Mouse (Mus musculus) hindbrain, embryonic 16.5 days (tissue): ENCODE results near the gene Pgbd5. TPM values are rescaled to one million over a fixed set of nuclear protein-coding genes. Genes with fewer than 3 reads are reported as not detected.

Source experiments
- ATAC-seq: fragments of 200-750 bp; cut with Nextera tagmentation; 2 replicates; pipeline ENCODE4 v1.8.0; 2017; ENCODE audit warnings: moderate TSS enrichment, moderate library complexity
- H3K27ac ChIP-seq: fragments of 300-500 bp; sonication (generic); 2 replicates; pipeline ENCODE4 v1.5.1; 2014; ENCODE audit warnings: low read depth, mild to moderate bottlenecking, control low read depth, low read length, moderate library complexity
- H3K27me3 ChIP-seq: fragments of 300-500 bp; sonication (generic); replicated peaks from 2 replicates; pipeline ENCODE4 v1.6.1; 2014; ENCODE audit warnings: low read length; ENCODE audit not compliant: control insufficient read depth, insufficient read depth
- H3K36me3 ChIP-seq: fragments of 300-500 bp; sonication (generic); 2 replicates; pipeline ENCODE4 v1.6.1; 2014; ENCODE audit warnings: mild to moderate bottlenecking, low read length, moderate library complexity, mixed read lengths; ENCODE audit not compliant: control insufficient read depth, insufficient read depth
- H3K4me1 ChIP-seq: fragments of 300-500 bp; sonication (generic); 2 replicates; pipeline ENCODE4 v1.6.1; 2014; ENCODE audit warnings: low read depth, low read length; ENCODE audit not compliant: control insufficient read depth, insufficient read depth
- H3K4me2 ChIP-seq: fragments of 300-500 bp; sonication (generic); 2 replicates; pipeline ENCODE4 v1.6.1; 2014; ENCODE audit warnings: mild to moderate bottlenecking, low read length, control low read depth, moderate library complexity
- H3K4me3 ChIP-seq: fragments of 300-500 bp; sonication (generic); 2 replicates; pipeline ENCODE4 v1.5.1; 2014; ENCODE audit warnings: mild to moderate bottlenecking, low read length, control low read depth, moderate library complexity
- H3K9ac ChIP-seq: fragments of 300-500 bp; sonication (generic); 2 replicates; pipeline ENCODE4 v1.6.1; 2014; ENCODE audit warnings: low read depth, mild to moderate bottlenecking, control low read depth, low read length, moderate library complexity
- H3K9me3 ChIP-seq: fragments of 300-500 bp; sonication (generic); 2 replicates; pipeline ENCODE4 v1.6.1; 2014; ENCODE audit warnings: mild to moderate bottlenecking, low read length, moderate library complexity; ENCODE audit not compliant: control insufficient read depth
- WGBS: fragments of 180-500 bp; shearing (Covaris S2); extraction: QIAGEN DNeasy Blood & Tissue Kit; methylation state at CpG from one replicate; pipeline ENCODE4 v1.1.7; 2014; 5-methylcytosine and 5-hydroxymethylcytosine counted together
- polyA plus RNA-seq: library from polyadenylated mRNA; unstranded; fragments of >200 nt; fragmentation: Nextera tagmentation; extraction: Ambion mirVana; gene quantifications from 2 replicates; pipeline ENCODE4 v1.2.1, GENCODE M21; 2015

Gene Pgbd5
- polyA plus RNA-seq, 1 experiment from 2014 or later = 13.6 TPM

GRCm38 (mm10) chr8:124416646-124417045, 22.8 kb downstream of the Pgbd5 start:
- H3K4me3 ChIP-seq = no peak overlapping the region
- no peak overlapping the region for H3K4me2 ChIP-seq

DNA sequence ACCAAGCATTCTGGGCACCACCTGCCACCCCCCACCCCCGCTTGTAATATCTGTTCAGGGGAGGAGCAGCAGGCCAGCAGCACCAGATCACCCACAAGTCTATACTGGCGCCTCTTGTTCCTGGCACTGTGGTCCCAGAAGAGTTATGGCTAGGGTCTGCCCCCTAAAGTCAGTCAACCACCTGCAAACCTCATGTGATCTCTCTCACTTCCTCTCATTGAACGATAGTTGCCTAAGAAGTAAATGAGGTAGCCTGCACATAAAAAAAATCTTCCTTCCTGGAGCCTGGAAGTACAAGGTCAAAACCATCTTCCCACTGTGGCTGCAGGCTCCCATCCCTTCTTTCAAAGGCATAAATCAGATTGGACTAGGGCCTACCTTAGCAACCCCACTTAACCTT, 23.7 kb downstream of the Pgbd5 start:
- Histone ChIP-seq H3K27me3 (no peaks in the 10 kb centered on the region), H3K4me3 (no peak overlapping the region), H3K9ac (no peak overlapping the region), H3K36me3 (no peaks in the 10 kb centered on the region), H3K4me1 (no peaks in the 10 kb centered on the region), H3K9me3 (no peaks in the 10 kb centered on the region), H3K27ac (no peak overlapping the region), H3K4me2 (no peak overlapping the region)
- no peak for ATAC-seq
- 86% methylated on average over 3 of the region's 3 CpGs for WGBS

More at GRCm38 (mm10) chr8:124416646-124417045, 22.8 kb downstream of the Pgbd5 start:
- H3K27ac ChIP-seq = no peak overlapping the region
- H3K36me3 ChIP-seq = no peaks in the 10 kb centered on the region
- H3K4me1 ChIP-seq = no peaks in the 10 kb centered on the region
- no peak overlapping the region for H3K9ac ChIP-seq
- ATAC-seq = no peak
- no peaks in the 10 kb centered on the region for H3K27me3 ChIP-seq
- 68% methylated on average over 7 of the region's 7 CpGs for WGBS
- no peaks in the 10 kb centered on the region for H3K9me3 ChIP-seq

DNA sequence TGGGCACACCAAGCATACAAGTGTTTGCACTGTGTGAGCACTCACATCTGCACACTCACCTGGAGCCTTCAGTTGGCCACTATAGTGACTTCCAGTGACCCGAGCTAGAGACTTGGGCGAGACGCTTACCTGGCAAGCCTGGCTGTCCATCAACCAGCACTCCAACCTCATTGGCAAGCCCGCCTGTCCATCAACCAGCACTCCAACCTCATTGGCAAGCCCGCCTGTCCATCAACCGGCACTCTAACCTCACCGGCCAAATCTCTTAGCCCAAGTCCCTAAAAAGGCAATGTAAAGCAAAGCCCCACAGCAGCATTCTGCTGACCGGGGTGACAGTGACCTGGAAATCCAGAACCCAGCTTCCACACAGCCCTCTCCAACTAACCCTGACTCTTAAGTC, 24.5 kb downstream of the Pgbd5 start:
- Histone ChIP-seq H3K4me1 (no peaks in the 10 kb centered on the region), H3K9ac (no peak overlapping the region), H3K27me3 (no peaks in the 10 kb centered on the region), H3K4me3 (no peak overlapping the region), H3K36me3 (no peaks in the 10 kb centered on the region), H3K4me2 (no peak overlapping the region), H3K9me3 (no peaks in the 10 kb centered on the region), H3K27ac (no peak overlapping the region)
- 91% methylated on average over 8 of the region's 8 CpGs for WGBS
- no peak for ATAC-seq

DNA sequence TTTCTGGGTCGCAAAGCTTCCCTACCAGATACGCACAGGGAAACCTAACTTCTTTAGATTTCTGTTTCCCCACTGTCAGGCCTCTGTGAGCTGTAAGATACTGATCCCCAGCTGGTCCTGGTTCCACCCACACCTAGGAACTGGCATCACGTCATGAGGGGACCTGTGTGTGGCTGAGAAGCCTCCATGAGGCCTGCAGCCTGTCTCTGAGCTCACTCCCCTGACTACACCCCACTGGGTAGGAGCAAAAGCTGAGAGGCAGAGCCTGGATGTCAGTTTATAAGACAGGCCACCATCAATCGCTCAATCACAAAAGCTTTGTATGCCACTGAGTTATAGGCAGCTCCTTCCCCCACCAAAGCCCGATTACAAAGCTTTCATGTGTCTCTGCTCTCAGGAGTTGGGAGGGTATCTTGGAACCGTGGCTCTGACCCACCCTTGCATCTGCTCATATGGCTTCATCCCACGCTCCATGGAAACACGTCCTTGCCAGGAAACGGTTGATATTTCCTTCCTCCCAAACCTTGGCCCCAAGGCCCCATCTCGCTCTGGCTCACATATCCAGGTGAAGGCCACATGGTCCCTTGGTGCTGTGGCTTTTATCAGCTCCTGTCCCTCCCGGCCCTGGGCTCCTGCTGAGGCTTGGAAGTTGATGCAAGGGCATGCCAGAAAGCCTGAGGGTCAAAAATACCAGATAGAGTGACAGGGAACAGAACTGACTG, 26.1 kb downstream of the Pgbd5 start:
- Histone ChIP-seq H3K27ac (no peak overlapping the region), H3K27me3 (no peaks in the 10 kb centered on the region), H3K9ac (no peak overlapping the region), H3K4me1 (no peaks in the 10 kb centered on the region), H3K9me3 (no peaks in the 10 kb centered on the region), H3K4me2 (no peak overlapping the region), H3K4me3 (no peak overlapping the region), H3K36me3 (no peaks in the 10 kb centered on the region)
- no peak for ATAC-seq
- 71% methylated on average over 11 of the region's 11 CpGs for WGBS

- ATAC-seq = no peak
- no peaks in the 10 kb centered on the region for H3K36me3 ChIP-seq
- no peaks in the 10 kb centered on the region for H3K4me1 ChIP-seq
- no peaks in the 10 kb centered on the region for H3K9me3 ChIP-seq
- no peak overlapping the region for H3K9ac ChIP-seq
- H3K27me3 ChIP-seq = no peaks in the 10 kb centered on the region
- no peak overlapping the region for H3K27ac ChIP-seq
- H3K4me3 ChIP-seq = no peak overlapping the region
- H3K4me2 ChIP-seq = no peak overlapping the region
- 78% methylated on average over 19 of the region's 19 CpGs for WGBS
These were observed 26.8 kb downstream of the Pgbd5 start for GRCm38 (mm10) chr8:124412496-124413243.

DNA sequence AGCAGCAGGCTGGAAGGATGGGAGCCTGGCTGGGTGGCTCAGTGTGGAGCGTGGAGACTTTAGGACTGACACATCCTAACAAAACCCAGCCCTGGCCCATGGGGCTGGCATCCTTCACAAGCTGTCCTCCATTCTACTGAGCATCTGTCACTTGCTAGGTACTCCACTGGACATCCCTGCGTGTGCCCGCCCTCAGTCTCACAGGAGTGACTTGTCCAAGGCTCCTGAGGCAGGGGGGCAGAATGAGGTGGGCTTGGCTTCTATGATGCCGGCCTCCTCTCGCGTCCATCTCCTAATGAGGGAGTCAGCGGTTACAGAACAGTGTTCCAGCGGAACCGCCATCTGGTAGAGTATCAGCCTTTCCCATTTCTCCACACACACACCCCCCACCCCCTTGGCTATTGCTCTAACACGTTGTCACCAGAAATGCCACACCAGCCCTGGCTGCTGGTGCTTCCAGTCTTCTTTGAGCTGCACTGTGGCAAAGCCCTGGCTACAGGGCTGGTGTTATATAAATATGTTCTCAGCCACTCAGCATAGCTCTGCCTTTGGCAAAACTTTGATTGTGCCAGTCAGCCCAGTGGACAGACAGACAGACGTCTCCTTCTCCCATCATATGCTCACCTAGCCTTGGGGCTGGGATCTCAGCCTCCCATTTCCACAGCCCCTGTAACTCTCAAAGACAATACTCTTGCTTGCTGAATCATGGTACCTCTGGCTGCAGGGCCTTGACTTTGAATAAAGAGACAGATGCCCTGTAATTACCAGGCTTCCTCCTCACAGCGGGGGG, 34.8 kb downstream of the Pgbd5 start:
- Histone ChIP-seq H3K9me3 (no peaks in the 10 kb centered on the region), H3K4me3 (no peak overlapping the region), H3K36me3 (no peaks in the 10 kb centered on the region), H3K9ac (no peak overlapping the region), H3K4me1 (peaks cover 2% of the 10 kb centered on the region; the same call in 1 of the 2 replicates), H3K4me2 (no peak overlapping the region), H3K27me3 (no peaks in the 10 kb centered on the region), H3K27ac (0 out of 2 replicates have a peak overlapping the region, but pooled peaks have one; percentile 32)
- peak; percentile 46; the same call in 1 of the 2 replicates for ATAC-seq
- WGBS = 55% methylated on average over 11 of the region's 12 CpGs

- Histone ChIP-seq H3K4me1 (peaks cover 2% of the 10 kb centered on the region; the same call in 1 of the 2 replicates), H3K27ac (no peak overlapping the region), H3K27me3 (no peaks in the 10 kb centered on the region), H3K4me2 (no peak overlapping the region), H3K36me3 (no peaks in the 10 kb centered on the region), H3K4me3 (no peak overlapping the region), H3K9ac (no peak overlapping the region), H3K9me3 (no peaks in the 10 kb centered on the region)
- WGBS = 40% methylated on average over 3 of the region's 3 CpGs
- ATAC-seq = 0 out of 2 replicates have a peak, but pooled peaks have one; percentile 5
These were observed 35.6 kb downstream of the Pgbd5 start for GRCm38 (mm10) chr8:124403876-124404275.

- Histone ChIP-seq H3K27me3 (no peaks in the 10 kb centered on the region), H3K4me1 (no peaks in the 10 kb centered on the region; the same call in 1 of the 2 replicates), H3K4me2 (no peak overlapping the region), H3K9ac (no peak overlapping the region), H3K4me3 (no peak overlapping the region), H3K36me3 (no peaks in the 10 kb centered on the region), H3K9me3 (no peaks in the 10 kb centered on the region), H3K27ac (no peak overlapping the region)
- 75% methylated on average over 11 of the region's 11 CpGs for WGBS
- ATAC-seq = no peak
These were observed 40.0 kb downstream of the Pgbd5 start for GRCm38 (mm10) chr8:124399403-124399861.
